Mouse (Mus musculus): ENCODE data around the gene Vtn. TPM values are rescaled to one million over a fixed set of nuclear protein-coding genes. Genes with fewer than 3 reads are reported as not detected.
"Not testable (repeated sequence)": the region's sequence is repeated elsewhere in the genome, so short reads cannot be mapped to it uniquely, and the experiment has no call there.

Gene Vtn
- total RNA-seq, 2 experiments from 2014 or later = 24.3 to 31.5 TPM

GRCm38 (mm10) chr11:78524838-78525237 lies 25.9 kb downstream of the Vtn start:
- intact Hi-C loops (cut with DNase I; ENCODE audit: low total_unique reads) = no loop called here
- DNase-seq = no peak

- no peak for DNase-seq
- intact Hi-C loops (cut with DNase I; ENCODE audit: low total_unique reads) = no loop called here
Observed at GRCm38 (mm10) chr11:78528714-78529113, 29.8 kb downstream of the Vtn start.

DNA sequence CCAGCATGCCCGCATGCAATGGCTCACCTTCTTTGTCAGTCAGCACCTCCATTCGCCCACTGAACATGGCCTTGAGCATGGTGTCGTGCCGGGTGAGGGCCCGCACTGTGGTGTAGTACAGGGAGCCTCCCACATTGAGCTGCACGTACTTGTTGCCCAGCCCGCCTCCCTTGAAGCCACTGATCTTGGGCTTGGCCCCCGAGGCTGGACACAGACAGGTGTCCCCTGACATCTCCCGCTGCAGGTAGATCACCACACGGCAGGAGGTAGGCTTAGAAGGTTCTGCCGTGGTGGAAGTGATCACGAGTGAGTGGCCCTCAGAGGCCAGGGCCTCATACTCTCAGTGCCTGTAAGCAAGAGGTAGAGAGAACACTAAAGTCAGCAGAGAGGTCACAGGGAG lies 31.1 kb downstream of the Vtn start:
- intact Hi-C loops (cut with DNase I; ENCODE audit: low total_unique reads) = no loop called here

DNA sequence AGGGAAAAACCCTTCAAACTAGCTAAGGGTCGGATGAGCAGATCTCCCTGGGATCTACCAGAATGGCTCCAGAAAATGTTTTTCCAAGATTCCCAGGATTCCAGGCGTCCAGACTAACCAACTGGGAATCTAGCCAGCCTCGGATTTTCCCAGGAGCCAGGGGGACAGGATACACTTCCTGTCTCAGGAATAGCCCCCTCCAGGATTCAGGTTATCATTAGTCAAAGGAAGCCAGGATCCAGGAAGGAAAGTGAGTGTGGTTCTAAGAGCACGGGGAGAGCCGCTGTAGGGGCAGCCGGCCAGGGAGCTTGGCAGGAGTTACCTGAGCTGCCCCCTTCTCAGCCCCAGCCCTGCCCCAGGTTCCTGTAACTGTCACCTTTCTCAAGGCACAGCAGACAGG lies 32.2 kb downstream of the Vtn start:
- DNase-seq = peak; percentile 51
- intact Hi-C loops (cut with DNase I; ENCODE audit: low total_unique reads) = no loop called here

More for the DNA sequence above, 31.1 kb downstream of the Vtn start:
- no peak for DNase-seq

- intact Hi-C loops (cut with DNase I; ENCODE audit: low total_unique reads); DNase-seq: not testable (repeated sequence)
Observed at GRCm38 (mm10) chr11:78531515-78531914, 32.6 kb downstream of the Vtn start.

DNA sequence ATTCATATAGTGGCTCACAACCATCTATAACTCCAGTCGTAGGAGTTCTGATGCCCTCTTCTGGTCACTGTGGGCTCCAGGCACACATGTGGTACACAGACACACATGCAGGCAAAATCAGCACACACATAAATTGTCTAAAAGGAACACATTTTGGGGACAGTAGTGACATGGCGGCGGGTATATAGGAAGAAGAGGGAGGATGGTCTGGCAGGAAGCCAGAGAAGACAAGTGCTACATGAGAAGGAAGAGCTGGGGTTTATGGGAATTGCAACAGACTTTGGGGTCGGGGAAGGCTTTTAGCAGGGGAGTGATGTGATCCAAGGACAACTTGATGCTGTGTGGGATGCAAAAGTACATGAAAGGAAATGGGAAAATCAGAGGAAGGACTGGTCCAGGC lies 35.6 kb downstream of the Vtn start:
- intact Hi-C loops (cut with DNase I; ENCODE audit: low total_unique reads) = no loop called here
- DNase-seq = no peak

- intact Hi-C loops (cut with DNase I; ENCODE audit: low total_unique reads) = no loop called here
- no peak for DNase-seq
Observed at GRCm38 (mm10) chr11:78535376-78536079, 36.6 kb downstream of the Vtn start.

- intact Hi-C loops (cut with DNase I; ENCODE audit: low total_unique reads) = no loop called here
- DNase-seq = peak; percentile 98
Observed at GRCm38 (mm10) chr11:78536080-78536689, 37.3 kb downstream of the Vtn start, which contains the start of the genes Tnfaip1 and Ift20. Tnfaip1 (minus strand) TSS chr11:78536332. Ift20 (plus strand) TSS chr11:78536361.

GRCm38 (mm10) chr11:78536690-78537084 lies 37.8 kb downstream of the Vtn start:
- DNase-seq = no peak
- intact Hi-C loops (cut with DNase I; ENCODE audit: low total_unique reads) = no loop called here

GRCm38 (mm10) chr11:78540358-78540757 lies 41.5 kb downstream of the Vtn start:
- intact Hi-C loops (cut with DNase I; ENCODE audit: low total_unique reads) = no loop called here
- no peak for DNase-seq

GRCm38 (mm10) chr11:78544449-78545111 lies 45.7 kb downstream of the Vtn start:
- intact Hi-C loops (cut with DNase I; ENCODE audit: low total_unique reads) = no loop called here
- no peak for DNase-seq

DNA sequence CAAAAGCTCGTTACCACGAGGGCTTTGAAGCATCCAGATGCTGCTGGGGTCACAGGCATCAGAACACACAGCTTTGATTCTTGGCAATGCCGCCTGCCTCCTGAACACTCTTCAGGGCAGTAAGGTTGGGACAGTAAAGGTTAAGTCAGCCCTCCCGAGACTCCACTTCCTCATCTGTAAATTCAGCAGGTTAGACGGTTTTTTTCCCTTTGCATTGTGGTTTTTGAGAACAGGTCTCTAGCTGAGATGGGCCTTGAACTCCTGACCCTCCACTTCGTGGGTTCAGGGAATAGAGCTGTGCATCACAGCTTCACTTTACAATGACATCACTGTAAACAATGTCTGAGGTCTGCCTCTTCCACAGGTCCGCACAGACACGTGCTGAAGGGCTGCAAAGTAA lies 46.3 kb downstream of the Vtn start:
- no peak for DNase-seq
- intact Hi-C loops (cut with DNase I; ENCODE audit: low total_unique reads) = no loop called here

- intact Hi-C loops (cut with DNase I; ENCODE audit: low total_unique reads) = no loop called here
- DNase-seq = no peak
Observed at GRCm38 (mm10) chr11:78547718-78548460, 49.0 kb downstream of the Vtn start.

GRCm38 (mm10) chr11:78549491-78549987 lies 50.6 kb downstream of the Vtn start:
- no peak for DNase-seq
- intact Hi-C loops (cut with DNase I; ENCODE audit: low total_unique reads) = no loop called here

DNA sequence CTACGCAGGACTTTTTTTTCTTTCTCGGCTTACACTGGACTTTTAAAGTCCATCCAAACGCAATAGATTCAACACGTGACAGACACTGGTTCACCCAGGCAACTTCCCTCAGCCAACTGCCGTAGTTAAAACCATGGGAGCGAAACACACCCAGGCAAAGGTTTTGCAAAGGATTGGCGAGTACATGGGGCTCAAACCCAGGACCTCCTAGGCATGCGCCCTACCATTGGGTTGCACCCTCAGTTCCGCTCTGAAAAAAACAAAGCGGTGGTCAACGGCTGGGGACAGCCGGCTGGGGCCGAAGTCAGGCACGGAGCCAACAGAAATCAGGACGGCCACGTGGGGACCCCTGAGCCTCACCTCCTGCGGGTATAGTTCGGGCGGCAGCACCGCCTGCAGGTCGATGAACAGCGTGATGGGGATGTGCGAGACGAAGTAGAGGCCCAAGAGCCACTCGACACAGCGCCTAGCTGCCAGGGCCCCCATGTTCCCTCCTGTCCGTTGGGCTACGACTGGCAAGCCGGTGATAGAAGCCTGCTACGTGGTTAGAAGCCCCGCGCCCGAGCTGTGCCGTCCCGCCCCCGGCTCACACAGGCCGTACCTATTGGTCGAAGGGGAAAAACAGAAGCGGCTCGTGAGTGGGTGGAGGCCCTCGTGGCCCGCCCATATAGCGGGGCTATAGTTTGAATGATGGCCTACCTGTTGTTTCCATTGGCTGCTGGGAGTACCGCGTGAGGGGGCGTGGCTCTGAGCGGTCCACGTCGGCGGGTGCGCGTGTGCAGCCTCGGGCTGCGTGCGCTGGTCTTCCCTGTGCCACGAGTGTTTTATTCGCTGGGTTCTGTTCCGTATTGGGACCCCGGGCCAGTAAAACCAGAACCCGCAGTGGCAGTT lies 51.5 kb downstream of the Vtn start, which contains the start of gene Tmem97:
TSS of gene Tmem97 (minus strand) at position 610 of the 891 bp plus-strand sequence.
- intact Hi-C loops (cut with DNase I; ENCODE audit: low total_unique reads) = no loop called here
- peak; percentile 95 for DNase-seq

DNA sequence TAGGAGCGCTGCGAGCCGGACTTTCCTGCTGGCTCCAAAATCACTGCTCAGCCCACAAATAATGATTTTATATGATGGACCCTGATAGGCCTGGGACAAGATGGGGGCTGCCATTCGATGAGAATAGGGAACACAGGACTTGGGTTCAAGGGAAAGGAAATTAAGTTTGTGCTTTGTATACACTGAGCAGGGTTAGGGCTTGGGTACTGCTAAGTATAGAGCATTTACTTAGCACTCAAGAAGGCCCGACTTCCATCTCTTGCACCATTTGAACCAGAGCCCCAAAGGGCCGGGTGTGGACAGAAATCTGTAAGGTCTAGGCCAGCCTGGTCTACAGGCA lies 52.1 kb downstream of the Vtn start:
- DNase-seq = no peak
- intact Hi-C loops (cut with DNase I; ENCODE audit: low total_unique reads) = no loop called here
